Mouse (Mus musculus) testis, postnatal 14 days (tissue): ENCODE results near the gene Klk1b22.

ENCODE experiments used
- DNase-seq: peaks from one replicate; pipeline ENCODE4 v3.0.0; 2021; ENCODE audit warnings: low spot score

Gene Klk1b22

GRCm38 (mm10) chr7:44112373-44112772 lies at the start of gene Klk1b22:
Gene Klk1b22, plus strand, starts transcription at chr7:44112673.
- DNase-seq, result no peak

DNA sequence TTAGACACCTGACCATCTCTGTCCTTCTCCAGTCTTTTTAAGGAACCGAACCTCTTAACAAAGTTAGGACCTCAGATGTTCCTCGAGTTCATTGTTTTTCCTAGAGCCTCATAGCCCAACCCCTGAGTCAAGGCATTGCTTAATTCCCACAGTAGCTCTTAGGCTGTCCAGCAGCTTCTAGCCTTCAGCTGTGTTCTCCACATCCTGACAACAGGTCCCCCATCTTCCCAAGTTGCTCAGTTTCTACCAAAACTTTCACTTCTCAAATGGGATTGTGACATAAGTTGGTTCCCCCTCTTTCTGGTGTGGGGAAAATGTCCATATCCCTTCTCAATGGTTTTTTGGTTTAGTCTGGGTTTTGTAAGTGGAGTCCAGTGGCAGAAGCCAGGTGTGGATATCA lies 40.4 kb upstream of the Klk1b22 start:
- DNase-seq, result no peak

GRCm38 (mm10) chr7:44077703-44078102 lies 34.8 kb upstream of the Klk1b22 start:
- DNase-seq, result no peak

GRCm38 (mm10) chr7:44096111-44096510 lies 16.4 kb upstream of the Klk1b22 start:
- DNase-seq, result no peak

DNA sequence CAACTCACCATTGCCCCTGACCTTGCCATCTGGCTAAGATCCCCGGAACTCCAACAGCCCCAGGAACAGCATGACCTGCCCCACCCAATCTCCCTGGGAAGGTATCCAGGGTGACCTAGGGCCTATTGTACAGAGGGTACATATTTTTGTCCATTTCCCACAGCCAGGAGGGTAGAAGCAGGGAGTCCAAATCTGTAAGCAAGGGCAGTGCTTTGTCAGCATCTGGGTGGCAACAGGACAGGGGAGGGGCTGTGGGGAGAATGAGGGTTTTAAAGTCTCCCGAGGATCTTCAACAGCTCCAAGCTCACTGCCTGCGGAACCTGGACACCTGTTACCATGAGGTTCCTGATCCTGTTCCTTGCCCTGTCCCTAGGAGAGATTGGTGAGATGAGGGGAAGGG lies 10.4 kb upstream of the Klk1b22 start, which contains the start of gene Klk1b21:
Gene Klk1b21, plus strand, starts transcription at position 301 of the 400 bp plus-strand sequence.
- DNase-seq, result peak; percentile 9

DNA sequence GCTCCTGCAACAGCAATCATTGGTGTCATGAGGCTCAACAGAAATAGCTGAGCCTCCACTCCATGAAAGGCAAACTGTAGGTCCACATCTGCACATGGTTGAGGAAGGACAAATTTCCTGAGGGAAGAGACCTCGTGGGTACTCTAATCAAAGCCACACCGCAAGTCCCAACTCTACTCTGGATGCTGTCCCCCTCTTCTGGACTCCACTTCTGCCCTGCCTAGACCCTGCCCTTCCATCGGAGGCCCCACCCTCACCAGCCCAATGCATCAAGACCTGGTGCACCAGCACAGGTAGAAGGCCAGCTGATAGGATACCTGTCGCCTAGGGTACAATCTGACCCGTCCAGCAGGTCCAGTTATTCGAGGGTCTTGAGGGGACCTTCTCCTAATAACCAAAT lies 11.0 kb downstream of the Klk1b22 start:
- DNase-seq, result no peak

- DNase-seq, result no peak
These were observed 24.0 kb downstream of the Klk1b22 start, which contains the start of gene Klk1b16 for GRCm38 (mm10) chr7:44136467-44136866. Gene Klk1b16, plus strand, starts transcription at chr7:44136767.
